Mouse (Mus musculus) hindbrain, embryonic 11.5 days (tissue): ENCODE measurements around the gene Mrpl50. TPM values are rescaled to one million over a fixed set of nuclear protein-coding genes. Genes with fewer than 3 reads are reported as not detected.
A peak's percentile ranks its signal among the peaks of the same experiment; 100 is the strongest.

Experiments used
- ATAC-seq: fragments of 200-750 bp; cut with Nextera tagmentation; 2 replicates; pipeline ENCODE4 v1.8.0; 2017; ENCODE audit warnings: mild to moderate bottlenecking, moderate TSS enrichment, moderate library complexity; ENCODE audit not compliant: low FRiP score
- DNase-seq: peaks from one replicate; pipeline ENCODE4 v3.0.0-alpha.2; 2015; ENCODE audit warnings: low spot score
- H3K27ac ChIP-seq: fragments of 300-500 bp; sonication (generic); 2 replicates; pipeline ENCODE4 v1.5.1; 2014; ENCODE audit warnings: mild to moderate bottlenecking, low read depth, low read length
- H3K27me3 ChIP-seq: fragments of 300-500 bp; sonication (generic); 2 replicates; pipeline ENCODE4 v1.6.1; 2014; ENCODE audit warnings: mild to moderate bottlenecking, low read length, moderate library complexity, mixed read lengths; ENCODE audit not compliant: control insufficient read depth, insufficient read depth
- H3K36me3 ChIP-seq: fragments of 300-500 bp; sonication (generic); 2 replicates; pipeline ENCODE4 v1.6.1; 2014; ENCODE audit warnings: mild to moderate bottlenecking, low read length, moderate library complexity, mixed read lengths; ENCODE audit not compliant: control insufficient read depth, insufficient read depth
- H3K4me1 ChIP-seq: fragments of 300-500 bp; sonication (generic); replicated peaks from 2 replicates; pipeline ENCODE4 v1.6.1; 2014; ENCODE audit warnings: low read length, mixed read lengths; ENCODE audit not compliant: control insufficient read depth, insufficient read depth
- H3K4me2 ChIP-seq: fragments of 300-500 bp; sonication (generic); replicated peaks from 2 replicates; pipeline ENCODE4 v1.6.1; 2014; ENCODE audit warnings: mild to moderate bottlenecking, low read depth, low read length
- H3K4me3 ChIP-seq: fragments of 300-500 bp; sonication (generic); 2 replicates; pipeline ENCODE4 v1.5.1; 2014; ENCODE audit warnings: low read depth, low read length
- H3K9ac ChIP-seq: fragments of 300-500 bp; sonication (generic); 2 replicates; pipeline ENCODE4 v1.6.1; 2014; ENCODE audit warnings: low read depth, low read length
- H3K9me3 ChIP-seq: fragments of 300-500 bp; sonication (generic); 2 replicates; pipeline ENCODE4 v1.6.1; 2016; ENCODE audit warnings: low read length; ENCODE audit not compliant: control insufficient read depth
- WGBS: fragments of 180-500 bp; shearing (Covaris S2); extraction: QIAGEN DNeasy Blood & Tissue Kit; methylation state at CpG from one replicate; pipeline ENCODE4 v1.1.7; 2014; 5-methylcytosine and 5-hydroxymethylcytosine counted together
- polyA plus RNA-seq: library from polyadenylated mRNA; unstranded; fragments of >200 nt; fragmentation: Nextera tagmentation; extraction: Ambion mirVana; gene quantifications from 2 replicates; pipeline ENCODE4 v1.2.1, GENCODE M21; 2014

Gene Mrpl50
- polyA plus RNA-seq: 93.1 and 93.9 TPM in 2 replicates

GRCm38 (mm10) chr4:49520572-49521340 lies at the start of gene Mrpl50, which contains the start of gene Zfp189:
Gene Mrpl50 (minus strand): TSS chr4:49521093.
Gene Zfp189 (plus strand): TSS chr4:49521176.
- peak; percentile 94 for DNase-seq
- Histone ChIP-seq H3K4me1 (no peaks in the 10 kb centered on the region), H3K4me2 (peak within 1 kb of the TSS; percentile 46), H3K9ac (peak within 1 kb of the TSS; percentile 65), H3K9me3 (no peaks in the 10 kb centered on the region), H3K4me3 (peak within 1 kb of the TSS; percentile 63), H3K36me3 (no peaks in the 10 kb centered on the region), H3K27ac (no peak within 1 kb of the TSS), H3K27me3 (no peaks in the 10 kb centered on the region)
- ATAC-seq: peak; percentile 99
- WGBS: under 1% methylated on average over 41 of the region's 41 CpGs

GRCm38 (mm10) chr4:49567613-49568012 lies 46.7 kb upstream of the Mrpl50 start:
- no peak overlapping the region for H3K9ac ChIP-seq
- no peak overlapping the region for H3K4me2 ChIP-seq
- H3K4me3 ChIP-seq: no peak overlapping the region
- WGBS: 27% methylated on average over 3 of the region's 3 CpGs
- no peaks in the 10 kb centered on the region for H3K9me3 ChIP-seq
- H3K27ac ChIP-seq: no peak overlapping the region
- no peaks in the 10 kb centered on the region for H3K36me3 ChIP-seq
- H3K4me1 ChIP-seq: no peaks in the 10 kb centered on the region
- peak; percentile 78 for ATAC-seq
- H3K27me3 ChIP-seq: no peaks in the 10 kb centered on the region
- peak; percentile 79 for DNase-seq

GRCm38 (mm10) chr4:49559915-49560772 lies 39.3 kb upstream of the Mrpl50 start:
- Histone ChIP-seq H3K9ac (no peak overlapping the region), H3K36me3 (no peaks in the 10 kb centered on the region), H3K27ac (no peak overlapping the region), H3K4me1 (no peaks in the 10 kb centered on the region), H3K4me2 (no peak overlapping the region), H3K27me3 (no peaks in the 10 kb centered on the region), H3K9me3 (no peaks in the 10 kb centered on the region), H3K4me3 (no peak overlapping the region)
- ATAC-seq (no peak), DNase-seq (no peak)
- 79% methylated on average over 20 of the region's 20 CpGs for WGBS

GRCm38 (mm10) chr4:49558181-49558580 lies 37.3 kb upstream of the Mrpl50 start:
- no peak overlapping the region for H3K4me3 ChIP-seq
- DNase-seq: no peak
- H3K9ac ChIP-seq: no peak overlapping the region
- WGBS: 90% methylated on average over 2 of the region's 2 CpGs
- no peak overlapping the region for H3K4me2 ChIP-seq
- H3K9me3 ChIP-seq: no peaks in the 10 kb centered on the region
- H3K36me3 ChIP-seq: no peaks in the 10 kb centered on the region
- ATAC-seq: no peak
- H3K27ac ChIP-seq: no peak overlapping the region
- no peaks in the 10 kb centered on the region for H3K4me1 ChIP-seq
- no peaks in the 10 kb centered on the region for H3K27me3 ChIP-seq

DNA sequence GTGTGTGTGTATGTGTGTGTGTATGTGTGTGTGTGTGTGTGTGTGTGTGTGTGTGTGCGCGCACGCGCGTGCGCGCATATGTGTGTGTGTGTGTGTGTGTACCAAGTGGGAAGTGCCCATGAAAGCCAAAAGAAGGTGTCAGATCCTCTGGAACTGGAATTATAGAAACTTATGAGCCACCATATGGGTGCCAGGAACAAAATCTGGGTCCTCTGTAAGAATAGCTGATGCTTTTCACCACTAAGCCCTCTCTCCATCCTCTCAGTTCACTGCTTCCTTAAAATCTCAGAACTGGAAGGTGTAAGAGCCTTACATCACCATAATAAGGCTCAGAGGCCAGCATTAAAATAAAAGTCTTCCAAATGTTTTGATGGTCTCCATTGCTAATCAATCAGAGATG lies 36.5 kb upstream of the Mrpl50 start:
- H3K27me3 ChIP-seq: no peaks in the 10 kb centered on the region
- H3K9ac ChIP-seq: no peak overlapping the region
- H3K27ac ChIP-seq: no peak overlapping the region
- 100% methylated on average over 4 of the region's 7 CpGs for WGBS
- ATAC-seq (no peak), DNase-seq (no peak)
- H3K36me3 ChIP-seq: no peaks in the 10 kb centered on the region
- H3K4me2 ChIP-seq: no peak overlapping the region
- no peaks in the 10 kb centered on the region for H3K9me3 ChIP-seq
- H3K4me1 ChIP-seq: no peaks in the 10 kb centered on the region
- no peak overlapping the region for H3K4me3 ChIP-seq

DNA sequence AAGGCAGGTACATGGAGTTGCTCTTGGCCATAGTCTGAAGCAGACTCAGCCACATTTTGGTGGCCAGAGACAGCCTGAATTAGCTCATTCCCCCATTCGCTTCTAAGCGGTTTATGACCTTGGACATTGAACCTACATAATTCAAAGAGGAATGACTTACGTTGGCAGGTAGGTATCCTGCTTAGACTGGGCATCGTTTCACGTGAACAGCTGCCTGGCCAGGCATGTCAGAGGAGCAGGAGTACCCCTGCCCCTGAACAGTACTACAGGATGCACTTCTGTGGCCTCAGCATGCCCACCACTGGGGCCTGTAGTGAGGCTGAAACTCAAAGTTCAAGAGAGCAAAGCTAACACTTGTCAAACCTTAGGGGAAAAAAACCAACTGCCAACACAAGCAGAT lies 32.5 kb upstream of the Mrpl50 start:
- Histone ChIP-seq H3K9ac (no peak overlapping the region), H3K27ac (no peak overlapping the region), H3K36me3 (no peaks in the 10 kb centered on the region), H3K9me3 (no peaks in the 10 kb centered on the region), H3K4me3 (no peak overlapping the region), H3K4me1 (no peaks in the 10 kb centered on the region), H3K4me2 (no peak overlapping the region), H3K27me3 (no peaks in the 10 kb centered on the region)
- DNase-seq (no peak), ATAC-seq (no peak)
- WGBS: 87% methylated on average over 5 of the region's 5 CpGs

DNA sequence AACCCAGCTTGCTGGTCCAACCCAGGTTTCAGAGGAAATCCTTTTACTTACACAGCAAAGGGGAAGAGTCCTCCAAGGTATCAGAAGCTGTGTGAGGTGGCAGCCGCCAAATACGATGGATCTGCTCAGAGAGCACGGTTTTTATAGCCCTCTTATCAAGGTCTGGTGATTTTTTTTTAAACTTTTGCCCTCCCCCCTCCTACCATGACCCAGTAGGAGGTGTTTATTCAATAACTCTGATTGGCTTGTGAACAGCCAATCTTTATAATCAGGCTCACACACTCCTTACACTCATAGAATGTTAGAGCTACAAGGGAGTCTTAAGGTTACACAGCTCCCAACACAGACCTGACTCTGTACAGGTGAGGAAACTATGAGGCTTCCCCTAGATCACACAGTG lies 28.5 kb upstream of the Mrpl50 start, which contains the start of gene Aldob:
Aldob (minus strand) TSS at position 164 of the 400 bp plus-strand sequence.
- no peaks in the 10 kb centered on the region for H3K36me3 ChIP-seq
- H3K9me3 ChIP-seq: no peaks in the 10 kb centered on the region
- 74% methylated on average over 3 of the region's 3 CpGs for WGBS
- H3K27me3 ChIP-seq: no peaks in the 10 kb centered on the region
- H3K4me2 ChIP-seq: no peak within 1 kb of the TSS
- DNase-seq: no peak
- no peak within 1 kb of the TSS for H3K9ac ChIP-seq
- ATAC-seq: no peak
- no peak within 1 kb of the TSS for H3K4me3 ChIP-seq
- H3K27ac ChIP-seq: no peak within 1 kb of the TSS
- no peaks in the 10 kb centered on the region for H3K4me1 ChIP-seq

GRCm38 (mm10) chr4:49547544-49548219 lies 26.8 kb upstream of the Mrpl50 start:
- WGBS: 84% methylated on average over 7 of the region's 7 CpGs
- Histone ChIP-seq H3K4me2 (no peak overlapping the region), H3K9ac (no peak overlapping the region), H3K4me1 (no peaks in the 10 kb centered on the region), H3K9me3 (no peaks in the 10 kb centered on the region), H3K4me3 (no peak overlapping the region), H3K27me3 (no peaks in the 10 kb centered on the region), H3K27ac (no peak overlapping the region), H3K36me3 (no peaks in the 10 kb centered on the region)
- no peak for ATAC-seq
- DNase-seq: no peak
